Comparison of ENCODE assay signal across 30 mouse cellular contexts in the genomic region with DNA sequence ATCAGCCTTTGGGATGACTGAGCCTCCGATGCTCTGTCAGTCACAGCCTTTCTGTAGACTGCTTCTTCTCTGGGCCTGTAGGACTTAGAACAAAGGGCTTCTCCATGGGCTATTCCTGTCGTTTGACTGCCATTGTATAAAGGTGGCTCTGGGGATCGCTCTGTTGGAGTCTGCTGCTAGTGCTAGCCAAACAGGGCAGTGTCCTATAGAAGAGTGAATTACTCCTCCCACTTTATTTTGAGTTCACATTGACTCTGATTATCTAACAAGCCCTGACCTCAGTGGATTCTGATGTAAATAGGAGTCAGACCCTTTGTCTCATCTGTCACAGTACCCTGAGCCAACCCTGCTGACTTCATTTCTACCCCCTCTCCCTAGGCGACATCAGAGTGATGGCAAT.
DNase-seq lines count a peak whose midpoint lies in the region; ATAC-seq lines count a peak whose summit lies in the region.
"Had no signal": no experiment of that assay in that cellular context is flagged by ENCODE, and none has a peak within 500 bp of the region (broad histone marks: within the 10 kb centered on the region; RNA-seq: fewer than 3 reads in every experiment).

No protein-coding gene starts in this region.

- H3K27ac ChIP-seq in hindbrain, embryonic 11.5 days (ENCODE audit: low read depth, low read length) = no peak overlapping the region
- H3K27ac ChIP-seq in hindbrain, embryonic 13.5 days = no peak overlapping the region
- no peak overlapping the region for H3K27ac ChIP-seq in midbrain, embryonic 12.5 days (replicated peaks)
- no peak overlapping the region for H3K27ac ChIP-seq in midbrain, embryonic 11.5 days (ENCODE audit: low read depth, low read length)
- H3K27ac ChIP-seq: embryonic facial prominence, embryonic 10.5 days; embryonic facial prominence, embryonic 13.5 days; forebrain, embryonic 12.5 days; forebrain, embryonic 15.5 days; heart, embryonic 15.5 days; hindbrain, embryonic 12.5 days; hindbrain, postnatal 0 days had no signal

- no peaks in the 10 kb centered on the region for H3K9me3 ChIP-seq in hindbrain, embryonic 11.5 days (ENCODE audit: control insufficient read depth, low read length)
- no peaks in the 10 kb centered on the region for H3K9me3 ChIP-seq in hindbrain, embryonic 13.5 days
- H3K9me3 ChIP-seq in midbrain, embryonic 12.5 days = no peaks in the 10 kb centered on the region
- H3K9me3 ChIP-seq in midbrain, embryonic 11.5 days (ENCODE audit: control insufficient read depth, low read length) = no peaks in the 10 kb centered on the region
- H3K9me3 ChIP-seq: embryonic facial prominence, embryonic 10.5 days; embryonic facial prominence, embryonic 13.5 days; forebrain, embryonic 12.5 days; forebrain, embryonic 15.5 days; heart, embryonic 12.5 days; heart, embryonic 15.5 days; hindbrain, embryonic 12.5 days had no signal

- H3K36me3 ChIP-seq in hindbrain, embryonic 11.5 days (ENCODE audit: control insufficient read depth, insufficient read depth, low read length) = no peaks in the 10 kb centered on the region
- peaks cover 13% of the 10 kb centered on the region; the same call in 1 of the 2 replicates for H3K36me3 ChIP-seq in hindbrain, embryonic 13.5 days
- H3K36me3 ChIP-seq in midbrain, embryonic 12.5 days = peaks cover 29% of the 10 kb centered on the region
- peaks cover 2% of the 10 kb centered on the region; the same call in 1 of the 2 replicates for H3K36me3 ChIP-seq in midbrain, embryonic 11.5 days (ENCODE audit: control insufficient read depth, insufficient read depth, low read length)

- H3K27me3 ChIP-seq in hindbrain, embryonic 11.5 days (ENCODE audit: control insufficient read depth, insufficient read depth, low read length) = no peaks in the 10 kb centered on the region; the same call in 1 of the 2 replicates
- 0 out of 2 replicates have a peak, but pooled peaks cover 4% of the 10 kb centered on the region for H3K27me3 ChIP-seq in hindbrain, embryonic 13.5 days
- no peaks in the 10 kb centered on the region for H3K27me3 ChIP-seq in midbrain, embryonic 12.5 days
- H3K27me3 ChIP-seq in midbrain, embryonic 11.5 days (ENCODE audit: control insufficient read depth, insufficient read depth, low read length) = no peaks in the 10 kb centered on the region
- H3K27me3 ChIP-seq: embryonic facial prominence, embryonic 13.5 days; forebrain, embryonic 12.5 days; forebrain, embryonic 15.5 days; heart, embryonic 12.5 days; heart, embryonic 15.5 days; hindbrain, embryonic 12.5 days had no signal

- no peak overlapping the region for H3K9ac ChIP-seq in hindbrain, embryonic 11.5 days (ENCODE audit: low read depth, low read length)
- H3K9ac ChIP-seq in hindbrain, embryonic 13.5 days = no peak overlapping the region
- no peak overlapping the region for H3K9ac ChIP-seq in midbrain, embryonic 12.5 days (replicated peaks)
- no peak overlapping the region for H3K9ac ChIP-seq in midbrain, embryonic 11.5 days (ENCODE audit: low read length)
- H3K9ac ChIP-seq: embryonic facial prominence, embryonic 13.5 days; forebrain, embryonic 12.5 days; forebrain, embryonic 15.5 days; heart, embryonic 12.5 days; heart, embryonic 15.5 days; hindbrain, embryonic 12.5 days had no signal

- no peak overlapping the region for H3K4me2 ChIP-seq in hindbrain, embryonic 11.5 days (replicated peaks; ENCODE audit: low read depth, low read length)
- H3K4me2 ChIP-seq in hindbrain, embryonic 13.5 days = no peak overlapping the region
- H3K4me2 ChIP-seq in midbrain, embryonic 12.5 days (replicated peaks) = no peak overlapping the region
- H3K4me2 ChIP-seq in midbrain, embryonic 11.5 days = no peak overlapping the region
- H3K4me2 ChIP-seq: embryonic facial prominence, embryonic 13.5 days; forebrain, embryonic 12.5 days; forebrain, embryonic 15.5 days; heart, embryonic 12.5 days; heart, embryonic 15.5 days; hindbrain, embryonic 12.5 days had no signal

- WGBS in hindbrain, embryonic 11.5 days = 32% methylated on average over 4 of the region's 4 CpGs
- 23% methylated on average over 4 of the region's 4 CpGs for WGBS in hindbrain, embryonic 13.5 days
- WGBS in midbrain, embryonic 12.5 days = 43% methylated on average over 4 of the region's 4 CpGs
- 31% methylated on average over 4 of the region's 4 CpGs for WGBS in midbrain, embryonic 11.5 days

- H3K4me1 ChIP-seq in hindbrain, embryonic 11.5 days (replicated peaks; ENCODE audit: control insufficient read depth, insufficient read depth, low read length) = no peaks in the 10 kb centered on the region
- peaks cover 5% of the 10 kb centered on the region; the same call in 1 of the 2 replicates for H3K4me1 ChIP-seq in hindbrain, embryonic 13.5 days (replicated peaks)
- no peaks in the 10 kb centered on the region for H3K4me1 ChIP-seq in midbrain, embryonic 12.5 days
- H3K4me1 ChIP-seq in midbrain, embryonic 11.5 days (ENCODE audit: control insufficient read depth, insufficient read depth, low read length) = no peaks in the 10 kb centered on the region
- H3K4me1 ChIP-seq: embryonic facial prominence, embryonic 10.5 days; embryonic facial prominence, embryonic 13.5 days; forebrain, embryonic 12.5 days; heart, embryonic 15.5 days had no signal

- peak; percentile 56 for ATAC-seq in hindbrain, embryonic 11.5 days (ENCODE audit: low FRiP score)
- ATAC-seq in hindbrain, embryonic 13.5 days (ENCODE audit: low FRiP score) = no peak
- ATAC-seq in midbrain, embryonic 12.5 days (ENCODE audit: low FRiP score, low read depth) = peak; percentile 9; the same call in 1 of the 2 replicates
- no peak for ATAC-seq in midbrain, embryonic 11.5 days (ENCODE audit: low FRiP score)
- ATAC-seq: CD4-positive, CD25-positive, alpha-beta regulatory T cell, adult 4 months; forebrain, embryonic 15.5 days; hindbrain, postnatal 0 days; inflammation-experienced regulatory T-cells, adult 6 months; intestine, embryonic 16.5 days had no signal

- DNase-seq in hindbrain, embryonic 11.5 days (ENCODE audit: low spot score) = peak; percentile 17
- no peak for DNase-seq in midbrain, embryonic 11.5 days (ENCODE audit: low spot score, missing footprints)
- DNase-seq in ZHBTc4 (ENCODE audit: low read depth, low spot score) = peak; percentile 69
- no peak for DNase-seq in kidney, postnatal 14 days
- DNase-seq in retina, embryonic 14.5 days (ENCODE audit: low spot score) = no peak
- DNase-seq: adrenal gland, adult 2 months; adrenal gland, postnatal 14 days; cerebellum, adult 11 months; cerebellum, adult 2 months; cerebellum, adult 9-11 months; cerebellum, postnatal 25 days; embryo, embryonic 11 days; gastrocnemius, postnatal 25 days; heart, adult 18-20 months; heart, postnatal 10 days; heart, postnatal 36 days had no signal

- H3K4me3 ChIP-seq in hindbrain, embryonic 11.5 days (ENCODE audit: low read depth, low read length) = no peak overlapping the region
- no peak overlapping the region for H3K4me3 ChIP-seq in hindbrain, embryonic 13.5 days
- H3K4me3 ChIP-seq in midbrain, embryonic 12.5 days = no peak overlapping the region
- H3K4me3 ChIP-seq in midbrain, embryonic 11.5 days (ENCODE audit: low read depth, low read length) = no peak overlapping the region
- H3K4me3 ChIP-seq: embryonic facial prominence, embryonic 10.5 days; embryonic facial prominence, embryonic 13.5 days; erythroblast, embryonic 14.5 days; forebrain, embryonic 12.5 days; forebrain, embryonic 15.5 days; heart, embryonic 12.5 days; heart, embryonic 15.5 days; hindbrain, embryonic 12.5 days had no signal

Comparison
In these comparisons a context has a peak if more than half of its experiments do, and no peak if none do; other contexts are left out.
1. ATAC-seq: peak in hindbrain, embryonic 11.5 days (single experiment) and midbrain, embryonic 12.5 days (single experiment); none in hindbrain, embryonic 13.5 days (single experiment) and midbrain, embryonic 11.5 days (single experiment).
2. DNase-seq: peak in hindbrain, embryonic 11.5 days (single experiment) and ZHBTc4 (single experiment); none in midbrain, embryonic 11.5 days (single experiment), kidney, postnatal 14 days (single experiment) and retina, embryonic 14.5 days (single experiment).